ENCODE assay signal across 23 mouse cellular contexts in genomic region chr1:179945017-179945416, GRCm38 (mm10).
"Had no signal": no experiment of that assay in that cellular context is flagged by ENCODE, and none has a peak within 500 bp of the region (broad histone marks: within the 10 kb centered on the region; RNA-seq: fewer than 3 reads in every experiment).

No protein-coding gene starts in this region.

- H3K36me3 ChIP-seq: limb, embryonic 10.5 days; limb, embryonic 13.5 days; liver, embryonic 12.5 days; liver, embryonic 15.5 days; lung, embryonic 15.5 days; neural tube, embryonic 12.5 days; neural tube, embryonic 15.5 days had no signal

- H3K9ac ChIP-seq: limb, embryonic 13.5 days; liver, embryonic 12.5 days; liver, embryonic 15.5 days; lung, embryonic 15.5 days; neural tube, embryonic 12.5 days; neural tube, embryonic 15.5 days had no signal

- H3K4me1 ChIP-seq: liver, embryonic 12.5 days; liver, embryonic 15.5 days; lung, embryonic 15.5 days; neural tube, embryonic 12.5 days; neural tube, embryonic 15.5 days had no signal

- H3K27ac ChIP-seq: kidney, postnatal 0 days; limb, embryonic 10.5 days; limb, embryonic 13.5 days; liver, embryonic 12.5 days; liver, embryonic 15.5 days; lung, embryonic 15.5 days; neural tube, embryonic 12.5 days; neural tube, embryonic 15.5 days; stomach, postnatal 0 days had no signal

- H3K9me3 ChIP-seq: limb, embryonic 10.5 days; limb, embryonic 13.5 days; liver, embryonic 12.5 days; liver, embryonic 15.5 days; lung, embryonic 15.5 days; neural tube, embryonic 12.5 days; neural tube, embryonic 15.5 days had no signal

- DNase-seq: kidney, adult 9 months; kidney, postnatal 25 days; layer of hippocampus, postnatal 36 days; liver; lung, adult 18-20 months; lung, postnatal 10 days; lung, postnatal 36 days; midbrain, embryonic 14.5 days; right cerebral cortex, adult 18-20 months; right cerebral cortex, postnatal 14 days; right cerebral cortex, postnatal 4 days; thymus, adult 2 months; thymus, postnatal 14 days had no signal

- H3K4me3 ChIP-seq: limb, embryonic 10.5 days; limb, embryonic 13.5 days; liver, embryonic 12.5 days; liver, embryonic 15.5 days; lung, embryonic 15.5 days; neural tube, embryonic 12.5 days; neural tube, embryonic 15.5 days had no signal

- H3K4me2 ChIP-seq: limb, embryonic 13.5 days; liver, embryonic 12.5 days; liver, embryonic 15.5 days; lung, embryonic 15.5 days; midbrain, embryonic 11.5 days; neural tube, embryonic 12.5 days; neural tube, embryonic 15.5 days had no signal

- H3K27me3 ChIP-seq: limb, embryonic 13.5 days; liver, embryonic 15.5 days; lung, embryonic 15.5 days; neural tube, embryonic 12.5 days; neural tube, embryonic 15.5 days had no signal

- ATAC-seq: liver, embryonic 12.5 days had no signal
